Mouse (Mus musculus): ENCODE measurements around the gene Csnk1d. TPM values are rescaled to one million over a fixed set of nuclear protein-coding genes. Genes with fewer than 3 reads are reported as not detected.

Csnk1d gene
- polyA plus RNA-seq, 1 experiment from 2014 or later, result 70.2 TPM

DNA sequence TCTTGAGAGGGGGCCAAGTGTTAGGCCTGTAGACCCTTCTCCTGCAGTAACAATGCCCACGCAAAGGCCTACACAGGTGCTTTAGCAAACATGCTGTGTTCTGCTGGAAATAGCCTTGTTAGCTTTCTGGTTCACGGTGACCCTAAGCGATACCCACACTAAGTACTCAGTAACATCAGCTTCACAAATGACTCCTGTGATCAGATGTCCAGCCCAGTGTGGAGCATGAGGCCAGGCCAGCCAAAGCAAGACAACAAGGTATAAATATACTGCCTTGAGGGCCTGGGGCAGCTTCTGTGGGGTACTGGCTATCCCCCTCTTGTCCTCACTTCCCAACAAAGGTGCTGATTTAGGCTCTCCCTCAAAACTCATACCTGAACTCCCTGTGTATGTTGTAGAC, 1.9 kb upstream of the Csnk1d start:
- Histone ChIP-seq H3K9ac (ENCODE audit: low read length) (no peak overlapping the region), H3K27me3 (replicated peaks; ENCODE audit: control insufficient read depth, insufficient read depth, low read length) (no peaks in the 10 kb centered on the region), H3K27ac (ENCODE audit: low read depth) (no peak overlapping the region), H3K4me2 (ENCODE audit: low read length) (no peak overlapping the region), H3K4me3 (ENCODE audit: low read depth, low read length) (no peak overlapping the region), H3K4me1 (replicated peaks; ENCODE audit: control insufficient read depth, insufficient read depth, low read length) (peaks cover 20% of the 10 kb centered on the region), H3K36me3 (ENCODE audit: control insufficient read depth, insufficient read depth, low read length) (no peaks in the 10 kb centered on the region), H3K9me3 (ENCODE audit: control insufficient read depth, low read length) (no peaks in the 10 kb centered on the region)
- ATAC-seq (replicated peaks; ENCODE audit: low FRiP score, low TSS enrichment, low read depth) (no peak), DNase-seq (ENCODE audit: low spot score) (no peak)
- WGBS, result 98% methylated on average over 3 of the region's 3 CpGs

DNA sequence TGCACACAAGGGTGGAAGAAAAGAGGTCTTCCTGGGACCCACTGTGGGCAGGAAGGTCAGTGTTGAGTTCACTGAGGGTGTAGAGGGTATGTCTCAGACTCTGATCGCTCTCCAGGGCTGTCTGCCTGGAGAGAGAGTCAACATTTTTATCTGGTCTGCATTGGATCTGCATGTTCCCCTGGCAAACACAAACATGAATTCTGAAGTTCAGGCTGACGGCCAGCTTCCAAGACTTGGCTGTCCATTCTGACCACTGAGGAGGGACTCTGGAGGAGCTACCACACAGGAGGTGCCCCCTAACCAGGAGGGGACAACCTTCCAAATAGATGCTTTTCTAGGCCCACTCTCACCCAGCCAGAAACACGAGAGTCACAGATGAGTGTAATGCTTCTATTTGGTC, 661 bp upstream of the Csnk1d start:
- 0 out of 2 replicates have a peak, but pooled peaks have one; percentile 2 for ATAC-seq (replicated peaks; ENCODE audit: low FRiP score, low TSS enrichment, low read depth)
- 61% methylated on average over 3 of the region's 3 CpGs for WGBS

DNA sequence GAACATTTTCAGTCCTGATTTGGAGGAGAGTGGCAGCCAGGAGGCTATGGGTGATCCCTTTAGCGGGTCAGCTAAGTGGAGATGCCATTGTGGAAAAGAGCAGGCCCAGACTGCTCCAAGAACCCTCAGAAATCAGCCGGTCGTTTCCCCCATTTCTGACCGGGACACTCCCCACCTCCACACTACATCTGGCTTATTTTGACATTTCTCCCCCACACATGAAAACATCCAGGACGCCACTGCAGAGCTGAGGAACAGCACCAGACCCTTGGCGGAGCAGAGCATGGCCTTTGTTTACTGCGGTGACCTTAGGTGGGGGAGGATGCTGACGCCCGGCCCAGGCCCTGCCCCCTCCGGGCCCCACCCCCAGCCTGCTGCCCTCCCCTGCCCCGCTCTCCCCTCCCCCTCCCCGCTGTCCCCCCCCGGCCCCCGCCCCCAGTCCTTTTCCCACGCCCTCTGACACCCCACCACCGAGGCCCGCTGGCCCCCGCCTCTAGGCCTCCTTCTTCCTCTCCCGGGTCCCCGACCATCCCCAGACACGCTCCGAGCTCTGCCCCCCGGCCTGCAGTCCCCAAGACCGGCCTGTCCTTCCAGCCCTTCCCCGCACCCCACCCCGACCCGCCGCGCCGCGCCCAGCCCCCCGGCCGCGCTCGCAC, 876 bp downstream of the Csnk1d start:
- no peaks in the 10 kb centered on the region for H3K9me3 ChIP-seq (ENCODE audit: control insufficient read depth, low read length)
- peak overlapping the region; percentile 95 for H3K27ac ChIP-seq (ENCODE audit: low read depth)
- H3K9ac ChIP-seq (ENCODE audit: low read length), result peak overlapping the region; percentile 100
- H3K4me2 ChIP-seq (ENCODE audit: low read length), result peak overlapping the region; percentile 65
- WGBS, result 3% methylated on average over 22 of the region's 35 CpGs
- peak; percentile 75 for DNase-seq (ENCODE audit: low spot score)
- H3K36me3 ChIP-seq (ENCODE audit: control insufficient read depth, insufficient read depth, low read length), result peaks cover 16% of the 10 kb centered on the region
- no peaks in the 10 kb centered on the region for H3K27me3 ChIP-seq (replicated peaks; ENCODE audit: control insufficient read depth, insufficient read depth, low read length)
- ATAC-seq (replicated peaks; ENCODE audit: low FRiP score, low TSS enrichment, low read depth), result peak; percentile 61
- H3K4me3 ChIP-seq (ENCODE audit: low read depth, low read length), result peak overlapping the region; percentile 94
- peaks cover 20% of the 10 kb centered on the region for H3K4me1 ChIP-seq (replicated peaks; ENCODE audit: control insufficient read depth, insufficient read depth, low read length)

More for the DNA sequence above, 661 bp upstream of the Csnk1d start:
- Histone ChIP-seq H3K4me2 (ENCODE audit: low read length) (peak overlapping the region; percentile 54), H3K27me3 (replicated peaks; ENCODE audit: control insufficient read depth, insufficient read depth, low read length) (no peaks in the 10 kb centered on the region), H3K36me3 (ENCODE audit: control insufficient read depth, insufficient read depth, low read length) (peaks cover 3% of the 10 kb centered on the region; the same call in 1 of the 2 replicates), H3K4me3 (ENCODE audit: low read depth, low read length) (peak overlapping the region; percentile 94), H3K4me1 (replicated peaks; ENCODE audit: control insufficient read depth, insufficient read depth, low read length) (peaks cover 20% of the 10 kb centered on the region), H3K9me3 (ENCODE audit: control insufficient read depth, low read length) (no peaks in the 10 kb centered on the region), H3K27ac (ENCODE audit: low read depth) (peak overlapping the region; percentile 95), H3K9ac (ENCODE audit: low read length) (peak overlapping the region; percentile 44)
- DNase-seq (ENCODE audit: low spot score), result no peak

DNA sequence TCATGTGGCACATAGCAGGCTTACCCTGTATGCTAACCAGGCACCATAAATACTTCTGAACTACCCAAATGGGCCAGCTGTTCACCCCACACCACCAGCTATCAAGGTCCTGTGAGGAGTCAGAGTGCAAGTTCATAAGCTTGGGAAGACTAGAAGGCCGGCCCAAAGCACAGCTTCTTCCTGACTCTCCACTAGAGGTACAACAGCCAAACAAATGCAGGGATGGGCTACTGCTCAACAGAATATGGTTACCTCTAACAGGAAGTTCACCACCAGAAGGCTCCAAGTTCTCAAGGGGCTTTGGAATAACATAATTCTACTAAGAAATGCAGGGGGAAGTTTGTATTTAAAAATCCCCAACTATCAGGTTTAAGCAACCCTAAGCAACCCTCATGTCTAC, 1.6 kb downstream of the Csnk1d start:
- H3K4me2 ChIP-seq (ENCODE audit: low read length), result peak overlapping the region; percentile 65
- 14% methylated on average over 1 of the region's 1 CpGs for WGBS

DNA sequence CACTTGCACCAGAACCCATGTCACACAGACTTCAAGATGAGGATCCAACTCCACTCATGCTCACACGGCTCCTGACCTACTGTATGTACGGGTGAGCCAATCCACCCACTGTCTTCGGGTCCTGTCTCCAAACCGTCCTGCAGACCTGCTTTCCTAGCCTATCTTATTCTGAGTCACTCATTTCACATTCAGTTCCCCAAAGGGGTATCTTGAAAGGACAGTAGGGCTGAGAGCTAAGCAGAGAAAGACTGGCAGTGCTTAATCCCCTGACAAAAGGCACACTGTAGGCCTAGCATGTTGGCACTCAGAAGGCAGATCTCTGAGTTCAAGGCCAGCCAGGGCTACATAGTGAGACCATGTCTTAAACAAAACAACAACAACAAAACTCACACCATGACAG, 2.7 kb downstream of the Csnk1d start:
- Histone ChIP-seq H3K36me3 (ENCODE audit: control insufficient read depth, insufficient read depth, low read length) (peaks cover 22% of the 10 kb centered on the region), H3K9ac (ENCODE audit: low read length) (no peak overlapping the region), H3K27me3 (replicated peaks; ENCODE audit: control insufficient read depth, insufficient read depth, low read length) (no peaks in the 10 kb centered on the region), H3K4me2 (ENCODE audit: low read length) (peak overlapping the region; percentile 65; the same call in 1 of the 2 replicates), H3K4me3 (ENCODE audit: low read depth, low read length) (no peak overlapping the region), H3K4me1 (replicated peaks; ENCODE audit: control insufficient read depth, insufficient read depth, low read length) (peaks cover 25% of the 10 kb centered on the region), H3K9me3 (ENCODE audit: control insufficient read depth, low read length) (no peaks in the 10 kb centered on the region), H3K27ac (ENCODE audit: low read depth) (no peak overlapping the region)
- no peak for ATAC-seq (replicated peaks; ENCODE audit: low FRiP score, low TSS enrichment, low read depth)
- no peak for DNase-seq (ENCODE audit: low spot score)
- 78% methylated on average over 4 of the region's 4 CpGs for WGBS

More for the DNA sequence above, 1.6 kb downstream of the Csnk1d start:
- no peak overlapping the region for H3K27ac ChIP-seq (ENCODE audit: low read depth)
- peak overlapping the region; percentile 94 for H3K4me3 ChIP-seq (ENCODE audit: low read depth, low read length)
- H3K9ac ChIP-seq (ENCODE audit: low read length), result peak overlapping the region; percentile 100; the same call in 1 of the 2 replicates
- ATAC-seq (replicated peaks; ENCODE audit: low FRiP score, low TSS enrichment, low read depth) (no peak), DNase-seq (ENCODE audit: low spot score) (no peak)
- no peaks in the 10 kb centered on the region for H3K9me3 ChIP-seq (ENCODE audit: control insufficient read depth, low read length)
- H3K27me3 ChIP-seq (replicated peaks; ENCODE audit: control insufficient read depth, insufficient read depth, low read length), result no peaks in the 10 kb centered on the region
- H3K36me3 ChIP-seq (ENCODE audit: control insufficient read depth, insufficient read depth, low read length), result peaks cover 16% of the 10 kb centered on the region
- H3K4me1 ChIP-seq (replicated peaks; ENCODE audit: control insufficient read depth, insufficient read depth, low read length), result peaks cover 25% of the 10 kb centered on the region

DNA sequence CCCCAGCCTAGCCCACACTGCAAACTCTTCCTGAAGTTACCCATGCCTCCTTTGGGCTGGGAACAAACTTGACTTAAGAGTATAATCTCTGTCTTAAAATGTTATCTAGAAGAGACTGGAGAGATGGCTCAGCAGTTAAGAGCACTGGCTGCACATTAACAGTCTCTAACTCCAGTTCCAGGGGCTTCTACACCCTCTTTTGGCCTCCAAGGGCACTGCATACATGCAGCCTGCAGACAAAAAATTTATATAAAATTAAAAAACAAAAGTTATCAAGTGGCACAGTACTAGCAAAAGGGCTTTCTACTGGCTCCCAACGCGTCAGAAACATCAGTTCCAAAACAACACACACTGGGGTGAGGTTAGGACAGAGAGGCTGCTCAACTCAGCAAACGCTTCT, 3.5 kb downstream of the Csnk1d start:
- Histone ChIP-seq H3K4me3 (ENCODE audit: low read depth, low read length) (no peak overlapping the region), H3K9ac (ENCODE audit: low read length) (no peak overlapping the region), H3K4me2 (ENCODE audit: low read length) (no peak overlapping the region), H3K36me3 (ENCODE audit: control insufficient read depth, insufficient read depth, low read length) (peaks cover 30% of the 10 kb centered on the region), H3K27ac (ENCODE audit: low read depth) (no peak overlapping the region), H3K4me1 (replicated peaks; ENCODE audit: control insufficient read depth, insufficient read depth, low read length) (peaks cover 25% of the 10 kb centered on the region), H3K9me3 (ENCODE audit: control insufficient read depth, low read length) (no peaks in the 10 kb centered on the region), H3K27me3 (replicated peaks; ENCODE audit: control insufficient read depth, insufficient read depth, low read length) (no peaks in the 10 kb centered on the region)
- 83% methylated on average over 3 of the region's 3 CpGs for WGBS
- DNase-seq (ENCODE audit: low spot score) (no peak), ATAC-seq (replicated peaks; ENCODE audit: low FRiP score, low TSS enrichment, low read depth) (no peak)

DNA sequence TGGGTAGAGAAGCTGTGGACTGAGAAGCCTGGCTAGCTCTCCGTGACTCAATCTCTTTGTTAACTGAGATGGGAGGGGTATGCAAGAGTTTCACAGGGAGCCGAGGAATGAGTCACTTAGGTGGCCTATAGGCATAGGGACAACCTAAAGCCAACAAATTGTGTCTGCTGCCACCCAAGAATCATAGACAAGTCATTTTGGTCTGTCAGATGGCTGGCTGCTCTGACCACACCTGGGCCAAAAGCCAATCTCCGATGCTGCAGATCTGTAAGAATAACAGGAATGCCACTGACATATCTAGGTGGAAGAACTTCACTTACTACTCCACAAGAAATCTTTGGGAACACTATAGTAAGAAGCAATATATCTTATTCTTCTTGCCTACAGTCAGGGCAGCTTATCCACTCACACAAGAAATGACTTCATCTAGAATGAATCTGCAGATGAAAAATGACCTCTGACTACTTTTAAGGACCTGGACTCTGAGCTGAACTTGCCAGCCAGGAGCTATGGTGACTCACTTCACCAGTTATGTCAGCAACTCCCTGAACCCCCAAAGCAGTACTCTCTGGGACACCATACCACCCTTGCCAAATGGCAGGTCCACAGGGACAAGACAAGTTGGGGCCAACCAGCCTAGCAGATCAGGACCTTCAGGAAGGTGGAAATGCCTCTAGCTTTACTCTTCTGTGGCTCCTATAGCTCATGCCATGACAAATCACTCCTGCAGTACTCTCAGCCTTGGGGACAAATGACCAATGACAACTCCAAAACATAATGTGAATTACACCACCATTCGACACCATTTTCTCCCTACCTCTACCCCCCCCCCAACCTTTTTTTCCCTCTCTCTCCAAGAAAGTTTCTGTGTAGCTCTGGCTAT, 6.4 kb downstream of the Csnk1d start:
- H3K4me1 ChIP-seq (replicated peaks; ENCODE audit: control insufficient read depth, insufficient read depth, low read length), result peaks cover 20% of the 10 kb centered on the region
- ATAC-seq (replicated peaks; ENCODE audit: low FRiP score, low TSS enrichment, low read depth) (no peak), DNase-seq (ENCODE audit: low spot score) (no peak)
- H3K27ac ChIP-seq (ENCODE audit: low read depth), result no peak overlapping the region
- no peaks in the 10 kb centered on the region for H3K27me3 ChIP-seq (replicated peaks; ENCODE audit: control insufficient read depth, insufficient read depth, low read length)
- H3K4me3 ChIP-seq (ENCODE audit: low read depth, low read length), result no peak overlapping the region
- WGBS, result 74% methylated on average over 4 of the region's 4 CpGs
- H3K4me2 ChIP-seq (ENCODE audit: low read length), result no peak overlapping the region
- peaks cover 59% of the 10 kb centered on the region for H3K36me3 ChIP-seq (ENCODE audit: control insufficient read depth, insufficient read depth, low read length)
- H3K9ac ChIP-seq (ENCODE audit: low read length), result no peak overlapping the region
- H3K9me3 ChIP-seq (ENCODE audit: control insufficient read depth, low read length), result no peaks in the 10 kb centered on the region

DNA sequence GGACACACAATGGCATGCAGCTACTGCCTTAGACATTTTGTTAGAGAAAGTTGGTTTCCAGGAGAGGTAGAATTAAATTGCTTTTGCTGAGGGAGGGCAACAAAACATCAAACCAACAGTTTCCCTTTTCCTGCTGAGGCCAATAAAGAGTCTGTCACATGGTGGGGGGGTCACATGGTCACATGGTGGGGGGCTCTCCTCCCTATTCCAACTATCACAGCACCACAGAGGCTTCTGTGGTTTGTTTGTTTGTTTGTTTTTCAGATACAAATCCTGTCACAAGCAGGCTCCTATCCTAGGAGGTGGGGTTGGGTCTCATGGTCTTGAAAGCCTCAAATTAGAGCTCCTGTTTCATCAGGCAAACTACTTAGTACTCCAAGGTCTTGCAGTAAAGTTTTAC, 8.7 kb downstream of the Csnk1d start:
- no peak overlapping the region for H3K4me2 ChIP-seq (ENCODE audit: low read length)
- no peaks in the 10 kb centered on the region for H3K9me3 ChIP-seq (ENCODE audit: control insufficient read depth, low read length)
- peaks cover 81% of the 10 kb centered on the region for H3K36me3 ChIP-seq (ENCODE audit: control insufficient read depth, insufficient read depth, low read length)
- no peaks in the 10 kb centered on the region for H3K27me3 ChIP-seq (replicated peaks; ENCODE audit: control insufficient read depth, insufficient read depth, low read length)
- H3K27ac ChIP-seq (ENCODE audit: low read depth), result no peak overlapping the region
- 0 out of 2 replicates have a peak, but pooled peaks cover 5% of the 10 kb centered on the region for H3K4me1 ChIP-seq (replicated peaks; ENCODE audit: control insufficient read depth, insufficient read depth, low read length)
- no peak overlapping the region for H3K9ac ChIP-seq (ENCODE audit: low read length)
- no peak for ATAC-seq (replicated peaks; ENCODE audit: low FRiP score, low TSS enrichment, low read depth)
- no peak overlapping the region for H3K4me3 ChIP-seq (ENCODE audit: low read depth, low read length)
- no peak for DNase-seq (ENCODE audit: low spot score)
